Mouse (Mus musculus): ENCODE data around the gene Coq9.

Gene Coq9

DNA sequence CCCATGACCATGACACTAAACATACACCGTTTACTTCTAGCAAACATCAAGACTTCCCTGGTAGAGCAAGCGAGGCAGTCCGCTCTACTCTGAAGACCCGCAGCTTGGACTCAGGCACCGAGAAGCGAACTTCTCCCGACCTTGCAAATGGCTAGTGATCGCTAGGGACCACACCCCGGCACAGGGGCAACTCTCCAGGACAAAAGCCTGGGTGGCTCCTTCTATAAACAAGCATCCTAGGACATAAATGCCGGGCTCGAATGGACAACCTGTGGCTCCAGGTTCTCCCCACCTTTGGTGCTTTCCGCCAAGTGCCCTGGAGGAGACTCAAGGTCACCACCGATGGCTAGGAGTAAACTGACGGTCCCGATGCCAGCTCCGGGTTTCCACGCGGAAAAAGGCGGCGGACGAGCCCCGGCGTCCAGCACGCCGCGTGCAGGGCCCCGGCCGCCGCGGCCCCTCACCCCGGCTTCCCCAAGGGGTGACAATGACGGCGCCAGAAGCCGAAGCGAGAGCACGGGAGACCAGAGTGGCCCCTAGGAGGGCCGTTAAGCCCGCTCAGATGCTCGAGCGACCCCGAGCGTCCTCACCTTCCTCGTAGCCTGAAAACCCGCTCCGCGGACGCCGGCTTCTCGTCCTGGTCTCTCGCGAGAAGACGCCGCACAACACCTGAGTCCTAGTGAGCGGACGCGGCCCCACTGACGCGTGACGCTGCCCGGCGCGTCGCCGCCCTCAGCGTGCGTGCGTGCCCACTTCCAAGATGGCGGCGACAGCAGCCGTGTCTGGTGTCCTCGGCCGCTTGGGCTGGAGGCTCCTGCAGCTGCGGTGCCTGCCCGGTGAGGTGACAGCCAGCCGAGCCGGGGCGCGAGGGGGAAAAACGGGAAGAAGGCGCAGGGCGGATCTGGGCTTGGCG is at the start of gene Coq9, which contains the start of gene Ciapin1:
Gene Coq9, plus strand, starts transcription at position 660 of the 913 bp plus-strand sequence.
Gene Ciapin1, minus strand, starts transcription at position 697 of the 913 bp plus-strand sequence.
- peak; percentile 94 to 95 for DNase-seq (ENCODE audit: low spot score in 2 of 2)

DNA sequence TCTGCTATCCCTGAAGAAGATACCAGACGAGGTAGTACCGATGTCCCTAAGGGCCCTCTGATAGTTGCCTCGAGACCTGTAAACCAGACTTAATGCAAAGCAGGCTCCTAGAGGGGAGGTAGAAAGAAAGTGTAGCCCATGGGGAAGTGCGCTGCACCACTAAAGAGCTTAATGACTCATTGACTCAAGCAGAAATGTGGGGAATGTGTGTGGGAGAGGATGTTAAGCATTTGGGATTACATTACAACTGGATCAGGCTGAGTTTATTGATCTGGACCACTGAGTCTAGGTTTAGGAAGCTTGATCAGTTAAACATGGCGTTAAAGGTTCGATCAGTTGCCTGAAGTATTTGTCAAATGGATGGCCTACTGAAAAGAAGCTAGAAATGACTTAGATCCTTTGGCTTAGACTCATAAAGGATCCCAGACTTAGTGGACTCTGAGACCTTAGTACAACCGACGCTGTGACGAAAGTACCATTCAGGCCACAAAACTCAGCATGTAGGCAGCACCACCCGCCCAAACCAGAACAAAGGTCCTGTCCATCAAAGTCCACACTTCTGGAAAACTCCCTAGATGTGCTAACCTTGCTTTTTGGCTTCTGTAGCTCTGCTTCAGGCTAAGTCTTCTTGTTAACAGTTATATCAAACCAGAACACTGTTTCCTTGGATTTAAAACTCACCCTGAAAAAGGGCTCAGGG is 48.7 kb upstream of the Coq9 start:
- no peak for DNase-seq (ENCODE audit: low spot score in 2 of 2)

DNA sequence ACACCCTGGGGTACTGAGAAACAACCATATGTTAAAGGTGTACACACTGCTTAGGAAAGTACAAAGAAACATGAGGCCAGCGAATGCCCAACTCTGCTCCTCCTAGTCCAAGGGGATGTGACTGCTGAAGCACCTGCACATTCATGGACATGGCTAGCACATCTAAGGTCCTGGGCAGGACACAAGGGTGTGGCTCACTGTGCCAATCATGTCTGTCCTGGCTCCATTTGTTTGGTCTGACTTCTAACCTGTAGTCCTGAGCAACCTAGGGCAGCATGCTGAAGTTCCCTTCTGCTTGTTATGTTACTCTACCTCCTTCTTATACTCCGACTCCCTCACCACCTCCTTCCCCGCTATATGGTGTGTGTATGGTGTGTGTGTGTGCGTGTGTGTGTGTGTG is 43.8 kb upstream of the Coq9 start:
- no peak for DNase-seq (ENCODE audit: low spot score in 2 of 2)

DNA sequence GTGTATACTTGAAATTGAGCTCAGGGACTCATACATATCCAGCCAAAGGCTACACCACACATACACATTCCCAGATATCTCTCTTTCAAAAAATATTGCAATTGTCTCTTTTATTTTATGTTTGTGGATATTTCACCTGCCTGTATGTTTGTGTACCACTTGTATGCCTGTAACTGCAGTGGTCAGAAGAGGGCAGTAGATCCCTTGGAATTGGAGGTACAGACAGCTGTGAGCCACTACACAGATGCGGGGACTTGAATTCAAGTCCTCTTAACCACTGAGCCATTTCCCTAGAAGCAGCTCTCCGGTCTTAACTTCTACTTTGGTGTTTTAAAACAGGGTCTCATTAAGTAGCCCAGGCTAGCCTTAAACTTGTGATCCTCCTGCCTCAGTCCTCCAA is 43.3 kb upstream of the Coq9 start:
- no peak for DNase-seq (ENCODE audit: low spot score in 2 of 2)

DNA sequence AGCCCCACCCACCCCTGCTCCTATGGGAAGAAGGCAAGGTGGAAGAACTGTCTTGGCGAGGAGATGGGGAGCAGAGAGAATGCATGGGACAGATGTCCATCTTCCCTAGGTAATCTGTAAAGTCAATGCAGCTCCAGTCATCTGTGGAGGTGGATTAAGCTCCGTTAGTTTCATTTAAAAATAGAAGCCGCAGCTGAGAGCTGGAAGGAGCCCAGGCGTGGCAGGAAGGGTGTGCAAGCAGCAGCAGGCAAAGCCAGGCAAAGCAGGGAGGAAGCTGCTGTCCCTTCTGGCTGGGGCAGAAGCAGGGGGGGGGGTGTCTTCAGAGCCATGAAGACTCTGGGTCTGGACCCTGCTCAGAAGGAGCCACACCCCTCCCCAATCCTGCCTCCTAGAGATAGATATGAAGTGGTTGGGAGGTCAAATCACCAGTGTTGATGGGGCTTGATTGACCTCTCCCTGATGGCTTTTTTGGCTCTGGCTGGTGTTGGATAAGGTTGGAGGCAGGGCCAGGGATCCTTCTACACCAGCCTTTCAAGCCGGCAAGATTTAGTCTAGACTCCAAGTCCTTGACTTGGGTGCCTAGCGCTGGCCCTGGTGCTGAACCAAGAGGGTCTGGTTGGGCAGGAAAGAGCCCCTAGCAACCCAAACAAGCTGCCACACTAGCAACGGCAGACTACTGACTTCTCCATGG is 37.7 kb upstream of the Coq9 start:
- DNase-seq (ENCODE audit: low spot score in 2 of 2) = peak in 1 of 2 experiments; percentile 71

DNA sequence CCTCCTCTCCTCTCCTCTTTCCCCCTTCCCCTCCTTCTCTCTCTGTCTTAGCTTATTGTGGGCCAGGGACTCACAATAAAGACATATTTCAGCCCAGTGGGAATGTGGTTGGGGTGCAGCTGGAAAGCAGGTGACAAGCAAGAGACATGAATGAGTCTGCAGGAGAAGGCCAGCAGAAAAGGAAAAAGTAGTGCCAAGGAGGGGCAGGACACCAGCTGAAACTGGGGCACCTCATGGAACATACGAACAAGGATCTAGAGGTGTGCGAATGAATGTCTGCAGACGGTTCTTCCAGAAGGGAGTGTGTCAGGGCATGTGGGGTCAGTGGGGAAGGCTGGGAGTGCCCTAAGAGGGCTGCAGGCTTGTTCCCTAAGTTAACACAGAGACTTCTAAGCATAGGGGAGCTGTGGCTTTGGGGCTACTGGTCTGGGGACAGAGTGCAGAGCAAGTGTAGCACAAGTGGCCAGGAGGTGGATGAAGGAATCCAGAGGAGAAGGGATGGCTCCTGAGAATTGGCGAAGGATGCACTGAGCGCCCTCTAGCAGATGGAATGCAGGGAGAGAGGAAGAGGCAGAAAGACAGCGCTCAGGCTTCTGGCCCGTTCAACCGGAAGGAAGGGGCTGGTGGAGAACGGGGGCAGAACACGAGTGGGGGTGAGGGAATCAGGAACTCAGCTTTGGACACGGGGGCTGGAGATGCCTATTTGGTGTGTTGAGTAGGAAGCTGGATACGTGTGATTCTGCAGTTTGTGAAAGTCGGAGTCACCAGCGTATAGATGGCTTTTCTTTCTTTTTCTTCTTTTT is 36.6 kb upstream of the Coq9 start:
- peak; percentile 65 to 83 for DNase-seq (ENCODE audit: low spot score in 2 of 2)

DNA sequence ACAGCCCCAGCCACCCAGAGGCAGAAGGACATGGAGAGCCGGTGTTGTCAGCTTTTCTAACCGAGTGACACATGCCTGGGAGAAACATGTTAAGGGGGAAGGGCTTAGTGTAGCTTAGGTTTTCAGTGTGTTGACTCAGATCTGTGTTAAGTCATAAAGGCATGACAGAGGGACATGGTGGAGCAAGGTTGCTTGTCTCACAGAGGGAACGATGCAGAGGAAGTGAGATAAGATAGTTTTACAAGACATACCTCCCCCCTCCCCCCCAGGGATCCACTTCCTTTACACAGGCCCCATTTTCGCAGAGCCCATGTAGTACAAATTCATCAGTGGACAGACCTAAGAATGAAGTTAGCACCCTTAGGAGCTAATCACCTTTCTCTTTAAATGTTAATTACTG is 35.7 kb upstream of the Coq9 start:
- no peak for DNase-seq (ENCODE audit: low spot score in 2 of 2)

DNA sequence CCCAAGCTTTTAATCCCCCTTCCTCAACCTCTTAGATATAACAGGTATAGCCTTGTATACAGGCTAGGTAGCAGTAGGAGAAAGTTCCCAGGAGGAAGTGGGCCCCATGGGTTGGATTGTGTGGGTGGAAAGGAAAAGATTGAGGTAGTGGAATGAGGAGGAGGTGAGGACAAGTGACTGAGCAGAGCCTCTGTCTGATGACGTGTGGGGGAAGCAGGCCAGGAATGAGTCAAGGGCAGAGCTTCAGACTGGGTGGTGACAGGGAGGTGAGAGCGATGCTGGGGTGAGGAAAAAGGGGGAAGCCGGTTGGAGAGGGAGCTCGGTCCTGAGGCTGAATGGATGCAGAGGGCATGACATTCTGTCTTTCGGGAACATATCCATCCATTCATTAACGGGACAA is 34.6 kb upstream of the Coq9 start:
- peak in 1 of 2 experiments; percentile 71 for DNase-seq (ENCODE audit: low spot score in 2 of 2)

DNA sequence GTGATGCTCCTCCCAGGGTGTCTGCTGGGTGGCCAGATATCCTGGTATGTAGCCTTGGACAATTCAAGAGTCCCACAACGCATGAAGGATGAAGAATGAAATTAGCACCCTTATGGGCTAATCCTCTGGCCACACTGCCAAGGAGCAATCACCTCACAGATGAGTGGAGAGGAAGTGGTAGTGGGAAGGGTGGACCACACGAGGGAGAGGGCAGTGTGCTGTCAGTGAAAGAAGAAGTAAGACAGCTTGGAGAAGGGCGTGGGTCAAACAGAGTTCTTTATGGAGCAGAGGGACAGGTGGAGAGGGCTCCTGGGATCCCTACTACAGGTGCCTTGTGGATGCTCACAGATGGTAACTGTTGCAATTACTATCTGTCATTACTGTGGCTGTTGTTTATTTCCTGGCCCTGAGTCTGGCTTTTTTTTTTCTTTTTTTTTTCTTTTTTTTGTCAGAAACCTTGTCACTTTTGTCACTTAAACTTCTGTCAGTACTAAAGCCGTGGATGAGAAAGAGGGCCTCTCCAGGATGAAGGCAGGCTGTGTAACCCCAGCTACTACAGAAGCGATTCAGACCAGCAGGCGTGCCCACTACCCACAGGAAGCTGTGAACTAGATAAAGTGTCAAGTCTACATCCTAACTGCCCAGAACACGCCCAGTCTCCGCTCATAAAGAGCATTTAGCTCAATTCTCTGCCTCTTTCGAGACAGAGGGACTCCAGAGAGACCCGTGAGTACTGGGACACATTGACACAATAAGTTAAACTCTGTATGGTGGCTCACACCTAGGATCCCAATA is 33.4 kb upstream of the Coq9 start:
- DNase-seq (ENCODE audit: low spot score in 2 of 2) = no peak

DNA sequence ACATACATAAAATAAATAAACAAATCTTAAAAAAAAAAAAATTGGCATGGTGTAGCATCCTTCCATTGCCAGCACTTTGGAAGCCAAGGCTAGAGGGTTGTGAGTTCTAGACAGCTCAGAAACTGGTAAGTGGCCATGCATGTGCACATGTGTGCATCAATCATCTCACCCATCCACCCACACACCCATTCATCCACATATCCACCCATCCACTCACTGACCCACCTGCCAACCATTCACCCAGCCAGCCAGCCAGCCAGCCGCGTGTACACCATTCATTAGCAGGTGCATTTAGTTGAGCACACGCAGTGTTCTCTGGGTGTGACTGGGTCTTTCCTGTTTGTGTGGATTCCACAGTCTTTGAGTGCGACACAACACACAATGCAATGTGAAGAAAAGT is 32.3 kb upstream of the Coq9 start:
- DNase-seq (ENCODE audit: low spot score in 2 of 2) = no peak

DNA sequence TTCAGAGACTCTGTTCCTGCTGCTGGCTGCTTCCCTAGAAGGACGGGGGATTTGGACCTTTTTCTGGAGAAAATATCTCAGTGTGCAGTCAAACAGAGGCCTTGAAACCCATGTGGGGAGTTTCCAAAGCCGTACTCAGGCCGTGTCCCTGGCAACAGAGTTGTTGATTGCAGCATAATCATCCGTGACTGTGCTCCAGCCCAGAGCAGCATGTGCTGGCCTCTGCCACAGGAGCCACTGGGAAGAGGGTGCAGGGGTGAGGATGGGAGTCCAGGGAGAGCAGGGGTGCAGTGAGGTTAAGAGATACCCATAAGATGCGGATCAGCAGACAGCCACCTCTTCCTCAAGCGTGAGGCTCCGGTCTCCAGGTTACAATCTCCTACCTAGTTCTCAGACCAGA is 30.6 kb upstream of the Coq9 start:
- no peak for DNase-seq (ENCODE audit: low spot score in 2 of 2)

DNA sequence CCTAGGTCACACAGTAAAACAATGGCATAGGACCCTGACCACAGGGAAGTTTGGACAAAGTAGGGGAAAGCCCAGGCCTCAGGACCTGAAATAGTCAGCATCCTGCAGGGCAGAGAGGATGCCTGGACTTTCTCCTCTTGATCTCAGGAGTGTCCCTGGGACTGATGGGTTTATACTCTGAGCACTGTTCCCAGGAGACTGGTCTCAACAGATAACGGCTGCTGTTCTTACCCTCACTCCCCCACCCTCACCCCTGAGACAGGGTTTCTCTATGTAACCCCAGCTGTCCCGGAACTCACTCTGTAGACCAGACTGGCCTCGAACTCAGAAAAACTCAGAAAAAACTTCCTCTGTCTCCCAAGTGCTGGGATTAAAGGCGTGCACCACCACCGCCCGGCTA is 29.7 kb upstream of the Coq9 start:
- no peak for DNase-seq (ENCODE audit: low spot score in 2 of 2)

DNA sequence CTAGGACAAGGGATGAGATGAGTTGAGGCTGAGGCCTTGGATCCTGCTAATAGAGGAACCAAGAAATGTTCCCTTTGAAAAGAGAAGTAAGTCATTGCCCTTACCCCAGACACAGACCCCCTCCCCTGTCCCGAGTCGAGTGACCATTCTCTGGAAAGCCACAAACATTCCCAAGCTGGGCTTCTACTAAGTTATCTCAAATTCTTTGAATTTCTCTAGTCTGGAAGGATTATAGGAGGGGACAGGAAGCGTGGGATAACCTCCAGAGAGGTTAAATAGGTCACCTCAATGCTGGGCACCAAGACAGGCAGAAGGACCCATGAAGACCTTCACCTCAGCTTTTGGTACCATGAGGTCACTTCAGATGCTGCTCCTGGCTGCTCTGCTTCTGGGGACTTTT is 28.0 kb upstream of the Coq9 start, which contains the start of gene Ccl17:
Gene Ccl17, plus strand, starts transcription at position 301 of the 400 bp plus-strand sequence.
- no peak for DNase-seq (ENCODE audit: low spot score in 2 of 2)

DNA sequence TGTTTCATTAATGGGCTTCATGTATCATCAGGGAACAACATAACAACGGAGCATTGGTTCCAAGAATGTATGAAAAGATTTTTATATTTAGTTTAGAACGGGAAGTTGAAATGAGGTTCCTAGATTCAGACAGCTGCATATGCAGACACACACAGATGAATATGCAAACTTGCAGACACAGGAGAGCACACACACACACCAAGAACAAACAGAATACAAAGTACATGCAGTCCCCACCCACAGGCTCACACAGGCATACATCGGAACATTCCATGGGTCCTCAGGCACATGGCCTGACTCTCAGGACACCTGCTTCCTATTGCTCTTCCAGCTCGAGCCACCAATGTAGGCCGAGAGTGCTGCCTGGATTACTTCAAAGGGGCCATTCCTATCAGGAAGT is 27.3 kb upstream of the Coq9 start:
- no peak for DNase-seq (ENCODE audit: low spot score in 2 of 2)

DNA sequence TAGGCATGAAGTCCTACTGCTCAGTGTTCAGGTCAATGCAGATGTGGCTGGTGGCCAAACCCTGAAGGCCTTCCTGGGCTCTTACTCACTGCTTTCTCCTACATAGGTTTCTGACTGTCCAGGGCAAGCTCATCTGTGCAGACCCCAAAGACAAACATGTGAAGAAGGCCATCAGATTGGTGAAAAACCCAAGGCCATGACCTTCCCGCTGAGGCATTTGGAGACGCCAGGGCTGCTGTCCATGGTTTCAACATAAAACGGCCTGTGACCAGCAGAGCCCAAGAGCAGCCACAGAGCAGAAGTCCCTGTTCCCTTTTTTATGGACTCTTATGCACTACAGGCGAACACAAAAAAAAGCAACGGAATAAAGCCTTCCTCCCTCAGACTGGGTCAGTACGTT is 26.5 kb upstream of the Coq9 start:
- DNase-seq (ENCODE audit: low spot score in 2 of 2) = no peak

DNA sequence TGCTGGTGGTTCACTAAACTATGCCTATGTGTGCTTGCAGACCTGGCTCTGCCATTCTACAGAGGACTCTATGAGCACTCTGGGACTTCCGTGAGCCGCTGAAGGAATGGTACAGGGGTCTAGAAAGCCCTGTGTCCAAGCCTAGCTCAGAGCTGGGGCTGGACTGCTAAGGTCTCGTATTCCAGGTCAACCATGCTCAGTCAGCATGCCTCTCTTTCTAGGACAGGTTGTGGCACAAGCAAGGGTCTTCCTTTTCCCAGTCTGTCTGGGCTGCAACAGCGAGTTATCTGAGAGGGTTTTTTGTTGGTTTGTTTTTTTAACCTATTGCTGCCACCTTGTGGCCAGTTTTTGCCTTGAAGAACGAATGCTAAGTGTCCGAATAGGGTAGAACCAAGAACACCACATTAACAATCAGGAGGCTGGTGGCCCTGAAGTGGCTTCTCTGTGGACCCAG is 25.4 kb upstream of the Coq9 start:
- peak; percentile 83 to 86 for DNase-seq (ENCODE audit: low spot score in 2 of 2)

DNA sequence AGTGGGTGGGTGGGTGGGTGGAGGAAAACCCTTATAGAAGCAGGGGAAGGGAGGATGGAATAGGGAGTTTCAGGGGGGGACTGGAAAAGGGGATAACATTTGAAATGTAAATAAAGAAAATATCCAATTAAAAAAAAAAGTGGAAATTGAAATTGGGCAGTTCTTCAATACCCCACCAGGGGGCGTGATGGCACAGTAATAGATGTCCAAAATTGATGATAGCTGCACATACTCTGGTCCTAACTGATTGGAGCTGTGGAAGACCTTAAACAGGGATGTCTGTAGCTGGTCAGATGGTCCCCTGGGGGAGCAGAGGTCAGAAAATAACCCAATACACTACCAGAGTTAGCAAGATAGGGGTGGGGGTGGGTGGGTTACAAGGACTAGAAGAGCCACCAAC is 23.6 kb upstream of the Coq9 start:
- DNase-seq (ENCODE audit: low spot score in 2 of 2) = no peak

DNA sequence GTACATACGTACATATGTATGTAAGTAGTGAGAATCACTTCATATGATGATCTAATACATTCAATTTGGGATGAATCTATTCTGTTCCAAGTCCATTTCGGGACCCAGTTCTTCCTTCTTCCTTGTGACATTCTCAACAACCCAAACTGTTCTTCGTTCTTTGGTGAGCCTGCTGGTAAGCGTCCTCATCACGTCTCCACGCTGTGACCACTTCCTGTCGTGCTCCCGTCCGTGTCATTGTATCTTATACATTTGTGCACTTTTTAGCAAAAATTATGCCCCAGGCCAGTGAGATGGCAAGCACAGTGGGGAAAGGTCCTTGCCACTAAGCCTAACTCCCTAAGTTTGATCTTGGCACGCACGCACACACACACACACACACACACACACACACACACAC is 20.2 kb upstream of the Coq9 start:
- DNase-seq (ENCODE audit: low spot score in 2 of 2) = no peak

DNA sequence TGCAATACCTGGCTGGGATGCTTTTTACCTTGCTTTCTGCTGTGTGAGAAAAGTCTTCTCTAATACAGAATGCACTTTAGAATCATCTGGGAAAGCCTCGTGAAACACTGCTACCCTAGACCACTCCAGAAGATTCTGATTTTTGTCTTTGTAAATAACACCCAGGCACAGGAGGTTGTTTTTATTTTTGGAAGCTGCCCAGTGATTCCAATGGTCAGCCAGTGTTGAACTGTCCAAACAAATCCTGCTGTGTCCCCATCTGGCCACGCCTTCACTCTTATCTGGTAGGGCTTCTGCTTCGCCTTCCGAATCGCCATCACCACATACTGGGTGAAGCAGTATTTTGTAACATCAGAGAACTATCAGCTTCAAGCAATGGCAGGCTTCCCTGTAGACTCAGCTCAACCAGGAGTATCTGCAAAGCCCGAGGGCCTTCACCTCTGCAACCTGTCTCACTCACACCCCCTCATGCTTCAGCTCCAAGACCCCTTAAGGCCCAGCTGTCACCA is 18.4 kb upstream of the Coq9 start:
- DNase-seq (ENCODE audit: low spot score in 2 of 2) = no peak

DNA sequence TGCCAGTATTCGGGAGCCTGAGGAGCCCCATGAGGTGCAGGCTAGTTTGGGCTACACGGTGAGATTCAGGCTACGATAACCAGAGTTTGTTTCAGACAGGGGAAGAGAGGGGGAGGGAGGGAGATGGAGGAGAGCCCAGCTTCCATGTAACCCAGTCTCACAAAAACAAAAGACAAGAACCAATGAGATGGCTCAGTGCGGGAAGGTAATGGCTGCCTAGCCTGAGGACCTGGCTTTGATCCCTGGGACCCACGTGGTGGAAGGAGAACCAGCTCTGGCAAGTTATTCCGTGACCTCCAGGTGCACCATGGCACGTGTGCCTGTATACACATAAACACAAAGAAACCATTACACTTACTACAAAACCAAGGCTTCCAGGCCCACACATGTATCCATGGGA is 17.6 kb upstream of the Coq9 start:
- no peak for DNase-seq (ENCODE audit: low spot score in 2 of 2)

All from right cerebral cortex, postnatal 36 days (tissue).